Mouse (Mus musculus) olfactory bulb, adult 2 months (tissue): ENCODE data around the gene Jag2.

ENCODE experiments used
- CTCF ChIP-seq: fragments of 200-500 bp; IDR thresholded peaks from 2 replicates; pipeline ENCODE4 v1.5.1; 2012; ENCODE audit warnings: low read depth, mild to moderate bottlenecking, low read length, moderate library complexity; ENCODE audit not compliant: insufficient read depth
- POLR2A ChIP-seq: fragments of 200-500 bp; IDR thresholded peaks from 2 replicates; pipeline ENCODE4 v1.6.1; 2012; ENCODE audit warnings: mild to moderate bottlenecking, low read depth, low read length, moderate library complexity; ENCODE audit not compliant: insufficient read depth

- no peak for TF ChIP-seq POLR2A
- no peak for TF ChIP-seq CTCF
Measured at GRCm38 (mm10) chr12:112870775-112871174, 58.8 kb downstream of the Jag2 start.
